Mouse (Mus musculus): ENCODE measurements around the gene D11Wsu47e.
A peak's percentile ranks its signal among the peaks of the same experiment; 100 is the strongest.

Gene D11Wsu47e

GRCm38 (mm10) chr11:113666648-113667047 lies 17.6 kb upstream of the D11Wsu47e start:
- DNase-seq, result peak; percentile 61

GRCm38 (mm10) chr11:113667122-113667521 lies 17.1 kb upstream of the D11Wsu47e start:
- no peak for DNase-seq

GRCm38 (mm10) chr11:113667704-113668103 lies 16.5 kb upstream of the D11Wsu47e start:
- DNase-seq, result no peak

GRCm38 (mm10) chr11:113668857-113669256 lies 15.4 kb upstream of the D11Wsu47e start:
- DNase-seq, result no peak

GRCm38 (mm10) chr11:113669711-113670110 lies 14.5 kb upstream of the D11Wsu47e start:
- no peak for DNase-seq

- DNase-seq, result no peak
These were observed 10.6 kb upstream of the D11Wsu47e start for GRCm38 (mm10) chr11:113673614-113674013.

- no peak for DNase-seq
These were observed 9.6 kb upstream of the D11Wsu47e start for GRCm38 (mm10) chr11:113674595-113674994.

GRCm38 (mm10) chr11:113676847-113677246 lies 7.4 kb upstream of the D11Wsu47e start:
- no peak for DNase-seq

GRCm38 (mm10) chr11:113677378-113677777 lies 6.8 kb upstream of the D11Wsu47e start:
- DNase-seq, result no peak

GRCm38 (mm10) chr11:113678373-113678772 lies 5.8 kb upstream of the D11Wsu47e start:
- no peak for DNase-seq

GRCm38 (mm10) chr11:113680954-113681353 lies 3.3 kb upstream of the D11Wsu47e start:
- no peak for DNase-seq

GRCm38 (mm10) chr11:113681979-113682378 lies 2.2 kb upstream of the D11Wsu47e start:
- DNase-seq, result no peak

GRCm38 (mm10) chr11:113682897-113683626 lies 1.1 kb upstream of the D11Wsu47e start:
- peak; percentile 80 for DNase-seq

GRCm38 (mm10) chr11:113683627-113683956 lies 620 bp upstream of the D11Wsu47e start:
- DNase-seq, result no peak

- no peak for DNase-seq
These were observed 655 bp downstream of the D11Wsu47e start for GRCm38 (mm10) chr11:113684707-113685426.

- DNase-seq, result no peak
These were observed 2.8 kb downstream of the D11Wsu47e start for GRCm38 (mm10) chr11:113687031-113687430.

- no peak for DNase-seq
These were observed 6.3 kb downstream of the D11Wsu47e start for GRCm38 (mm10) chr11:113690506-113690905.

- no peak for DNase-seq
These were observed 7.1 kb downstream of the D11Wsu47e start for GRCm38 (mm10) chr11:113691318-113691717.

- DNase-seq, result no peak
These were observed 7.6 kb downstream of the D11Wsu47e start for GRCm38 (mm10) chr11:113691851-113692250.

GRCm38 (mm10) chr11:113697571-113697970 lies 13.4 kb downstream of the D11Wsu47e start:
- no peak for DNase-seq

- DNase-seq, result no peak
These were observed 13.9 kb downstream of the D11Wsu47e start for GRCm38 (mm10) chr11:113698013-113698545.

GRCm38 (mm10) chr11:113699643-113700042 lies 15.4 kb downstream of the D11Wsu47e start:
- no peak for DNase-seq

- DNase-seq, result peak; percentile 80
These were observed 19.5 kb downstream of the D11Wsu47e start for GRCm38 (mm10) chr11:113703758-113704157.
